Mouse (Mus musculus) neural tube, embryonic 15.5 days (tissue): ENCODE data around the gene Fkbp4. TPM values are rescaled to one million over a fixed set of nuclear protein-coding genes. Genes with fewer than 3 reads are reported as not detected.

Source experiments
- ATAC-seq: fragments of 200-750 bp; cut with Nextera tagmentation; 2 replicates; pipeline ENCODE4 v1.8.0; 2017; ENCODE audit warnings: mild to moderate bottlenecking, moderate TSS enrichment, moderate library complexity; ENCODE audit not compliant: low FRiP score
- H3K27ac ChIP-seq: fragments of 300-500 bp; sonication (generic); replicated peaks from 2 replicates; pipeline ENCODE4 v1.5.1; 2015; ENCODE audit warnings: mild to moderate bottlenecking, inconsistent platforms
- H3K27me3 ChIP-seq: fragments of 300-500 bp; sonication (generic); replicated peaks from 2 replicates; pipeline ENCODE4 v1.6.1; 2015; ENCODE audit warnings: inconsistent platforms
- H3K36me3 ChIP-seq: fragments of 300-500 bp; sonication (generic); 2 replicates; pipeline ENCODE4 v1.6.1; 2015; ENCODE audit warnings: inconsistent platforms
- H3K4me1 ChIP-seq: fragments of 300-500 bp; sonication (generic); 2 replicates; pipeline ENCODE4 v1.6.1; 2015; ENCODE audit warnings: inconsistent platforms
- H3K4me2 ChIP-seq: fragments of 300-500 bp; sonication (generic); 2 replicates; pipeline ENCODE4 v1.6.1; 2015; ENCODE audit warnings: inconsistent platforms, mild to moderate bottlenecking, moderate library complexity
- H3K4me3 ChIP-seq: fragments of 300-500 bp; sonication (generic); replicated peaks from 2 replicates; pipeline ENCODE4 v1.5.1; 2015; ENCODE audit warnings: mild to moderate bottlenecking, inconsistent platforms
- H3K9ac ChIP-seq: fragments of 300-500 bp; sonication (generic); replicated peaks from 2 replicates; pipeline ENCODE4 v1.6.1; 2015; ENCODE audit warnings: mild to moderate bottlenecking, inconsistent platforms
- H3K9me3 ChIP-seq: fragments of 300-500 bp; sonication (generic); replicated peaks from 2 replicates; pipeline ENCODE4 v1.6.1; 2016; ENCODE audit warnings: inconsistent platforms
- WGBS: fragments of 180-500 bp; shearing (Covaris S2); methylation state at CpG from one replicate; pipeline ENCODE4 v1.1.7; 2015; ENCODE audit warnings: mixed read lengths; 5-methylcytosine and 5-hydroxymethylcytosine counted together
- polyA plus RNA-seq: library from polyadenylated mRNA; unstranded; fragments of >200 nt; fragmentation: Nextera tagmentation; extraction: Ambion mirVana; gene quantifications from 2 replicates; pipeline ENCODE4 v1.2.1, GENCODE M21; 2015

Fkbp4 gene
- 319 and 377 TPM in 2 replicates for polyA plus RNA-seq

GRCm38 (mm10) chr6:128438317-128438870 lies at the start of gene Fkbp4:
Fkbp4 (minus strand) TSS chr6:128438677.
- Histone ChIP-seq H3K9ac (peak within 1 kb of the TSS; percentile 97), H3K4me1 (peaks cover 27% of the 10 kb centered on the region), H3K4me3 (peak within 1 kb of the TSS; percentile 99), H3K4me2 (peak within 1 kb of the TSS; percentile 79), H3K27ac (peak within 1 kb of the TSS; percentile 95), H3K27me3 (no peaks in the 10 kb centered on the region), H3K36me3 (peaks cover 29% of the 10 kb centered on the region), H3K9me3 (no peaks in the 10 kb centered on the region)
- peak; percentile 96 for ATAC-seq
- WGBS, result under 1% methylated on average over 67 of the region's 67 CpGs

- H3K36me3 ChIP-seq, result no peaks in the 10 kb centered on the region
- 94% methylated on average over 11 of the region's 11 CpGs for WGBS
- H3K4me1 ChIP-seq, result no peaks in the 10 kb centered on the region
- H3K4me3 ChIP-seq, result no peak overlapping the region
- H3K4me2 ChIP-seq, result no peak overlapping the region
- H3K27me3 ChIP-seq, result no peaks in the 10 kb centered on the region
- no peak overlapping the region for H3K27ac ChIP-seq
- no peak overlapping the region for H3K9ac ChIP-seq
- no peaks in the 10 kb centered on the region for H3K9me3 ChIP-seq
- no peak for ATAC-seq
Observed at GRCm38 (mm10) chr6:128487736-128488135, 49.3 kb upstream of the Fkbp4 start.

- H3K36me3 ChIP-seq, result no peaks in the 10 kb centered on the region
- WGBS, result 20% methylated on average over 26 of the region's 26 CpGs
- 0 out of 2 replicates have a peak overlapping the region, but pooled peaks have one; percentile 9 for H3K4me3 ChIP-seq
- ATAC-seq, result peak; percentile 87
- peaks cover 7% of the 10 kb centered on the region; the same call in 1 of the 2 replicates for H3K4me1 ChIP-seq
- no peak overlapping the region for H3K27ac ChIP-seq
- H3K27me3 ChIP-seq, result no peaks in the 10 kb centered on the region
- H3K9ac ChIP-seq, result no peak overlapping the region; the same call in 1 of the 2 replicates
- H3K9me3 ChIP-seq, result no peaks in the 10 kb centered on the region
- peak overlapping the region; percentile 44 for H3K4me2 ChIP-seq
Observed at GRCm38 (mm10) chr6:128479463-128480454, 41.3 kb upstream of the Fkbp4 start.

GRCm38 (mm10) chr6:128477495-128477894 lies 39.0 kb upstream of the Fkbp4 start:
- H3K9ac ChIP-seq, result no peak overlapping the region
- no peaks in the 10 kb centered on the region for H3K27me3 ChIP-seq
- ATAC-seq, result no peak
- no peak overlapping the region for H3K4me2 ChIP-seq
- no peak overlapping the region for H3K27ac ChIP-seq
- 39% methylated on average over 4 of the region's 4 CpGs for WGBS
- H3K9me3 ChIP-seq, result no peaks in the 10 kb centered on the region
- no peaks in the 10 kb centered on the region for H3K36me3 ChIP-seq
- H3K4me3 ChIP-seq, result no peak overlapping the region
- peaks cover 7% of the 10 kb centered on the region; the same call in 1 of the 2 replicates for H3K4me1 ChIP-seq

- H3K4me1 ChIP-seq, result no peaks in the 10 kb centered on the region
- H3K27me3 ChIP-seq, result no peaks in the 10 kb centered on the region
- ATAC-seq, result no peak
- H3K36me3 ChIP-seq, result no peaks in the 10 kb centered on the region
- 94% methylated on average over 6 of the region's 6 CpGs for WGBS
- no peak overlapping the region for H3K9ac ChIP-seq
- H3K4me3 ChIP-seq, result no peak overlapping the region
- H3K4me2 ChIP-seq, result no peak overlapping the region
- H3K27ac ChIP-seq, result no peak overlapping the region
- H3K9me3 ChIP-seq, result no peaks in the 10 kb centered on the region
Observed at GRCm38 (mm10) chr6:128474112-128474511, 35.6 kb upstream of the Fkbp4 start.

- Histone ChIP-seq H3K36me3 (no peaks in the 10 kb centered on the region), H3K9ac (no peak overlapping the region), H3K27me3 (no peaks in the 10 kb centered on the region), H3K4me1 (no peaks in the 10 kb centered on the region), H3K4me2 (no peak overlapping the region), H3K4me3 (no peak overlapping the region), H3K9me3 (no peaks in the 10 kb centered on the region), H3K27ac (no peak overlapping the region)
- no peak for ATAC-seq
- WGBS, result 7% methylated on average over 8 of the region's 12 CpGs
Observed at GRCm38 (mm10) chr6:128469451-128469850, 31.0 kb upstream of the Fkbp4 start.

- 53% methylated on average over 2 of the region's 2 CpGs for WGBS
- no peaks in the 10 kb centered on the region for H3K4me1 ChIP-seq
- H3K9ac ChIP-seq, result no peak overlapping the region
- H3K4me3 ChIP-seq, result no peak overlapping the region
- no peaks in the 10 kb centered on the region for H3K36me3 ChIP-seq
- no peaks in the 10 kb centered on the region for H3K9me3 ChIP-seq
- no peaks in the 10 kb centered on the region for H3K27me3 ChIP-seq
- ATAC-seq, result no peak
- no peak overlapping the region for H3K4me2 ChIP-seq
- H3K27ac ChIP-seq, result no peak overlapping the region
Observed at GRCm38 (mm10) chr6:128467298-128467697, 28.8 kb upstream of the Fkbp4 start.

GRCm38 (mm10) chr6:128466563-128466962 lies 28.1 kb upstream of the Fkbp4 start:
- no peak overlapping the region for H3K4me3 ChIP-seq
- H3K27ac ChIP-seq, result no peak overlapping the region
- ATAC-seq, result no peak
- WGBS, result 61% methylated on average over 3 of the region's 3 CpGs
- H3K36me3 ChIP-seq, result no peaks in the 10 kb centered on the region
- H3K27me3 ChIP-seq, result no peaks in the 10 kb centered on the region
- no peak overlapping the region for H3K4me2 ChIP-seq
- H3K4me1 ChIP-seq, result no peaks in the 10 kb centered on the region
- no peak overlapping the region for H3K9ac ChIP-seq
- H3K9me3 ChIP-seq, result no peaks in the 10 kb centered on the region

- H3K27me3 ChIP-seq, result no peaks in the 10 kb centered on the region
- H3K36me3 ChIP-seq, result no peaks in the 10 kb centered on the region
- 43% methylated on average over 7 of the region's 7 CpGs for WGBS
- no peak overlapping the region for H3K4me3 ChIP-seq
- H3K9ac ChIP-seq, result no peak overlapping the region
- no peak overlapping the region for H3K4me2 ChIP-seq
- no peaks in the 10 kb centered on the region for H3K4me1 ChIP-seq
- no peak for ATAC-seq
- no peak overlapping the region for H3K27ac ChIP-seq
- H3K9me3 ChIP-seq, result no peaks in the 10 kb centered on the region
Observed at GRCm38 (mm10) chr6:128466043-128466442, 27.6 kb upstream of the Fkbp4 start.

- no peaks in the 10 kb centered on the region for H3K4me1 ChIP-seq
- H3K9me3 ChIP-seq, result no peaks in the 10 kb centered on the region
- H3K27me3 ChIP-seq, result no peaks in the 10 kb centered on the region
- no peak overlapping the region for H3K4me3 ChIP-seq
- 86% methylated on average over 4 of the region's 4 CpGs for WGBS
- H3K27ac ChIP-seq, result no peak overlapping the region
- no peaks in the 10 kb centered on the region for H3K36me3 ChIP-seq
- H3K9ac ChIP-seq, result no peak overlapping the region
- no peak overlapping the region for H3K4me2 ChIP-seq
- no peak for ATAC-seq
Observed at GRCm38 (mm10) chr6:128464996-128465395, 26.5 kb upstream of the Fkbp4 start.

- no peaks in the 10 kb centered on the region for H3K36me3 ChIP-seq
- H3K9ac ChIP-seq, result no peak overlapping the region
- no peaks in the 10 kb centered on the region for H3K9me3 ChIP-seq
- H3K27ac ChIP-seq, result no peak overlapping the region
- H3K27me3 ChIP-seq, result no peaks in the 10 kb centered on the region
- no peaks in the 10 kb centered on the region for H3K4me1 ChIP-seq
- H3K4me3 ChIP-seq, result no peak overlapping the region
- ATAC-seq, result no peak
- H3K4me2 ChIP-seq, result no peak overlapping the region
Observed at GRCm38 (mm10) chr6:128461606-128462005, 23.1 kb upstream of the Fkbp4 start.
